Mouse (Mus musculus): ENCODE results near the gene Cby3.

DNA sequence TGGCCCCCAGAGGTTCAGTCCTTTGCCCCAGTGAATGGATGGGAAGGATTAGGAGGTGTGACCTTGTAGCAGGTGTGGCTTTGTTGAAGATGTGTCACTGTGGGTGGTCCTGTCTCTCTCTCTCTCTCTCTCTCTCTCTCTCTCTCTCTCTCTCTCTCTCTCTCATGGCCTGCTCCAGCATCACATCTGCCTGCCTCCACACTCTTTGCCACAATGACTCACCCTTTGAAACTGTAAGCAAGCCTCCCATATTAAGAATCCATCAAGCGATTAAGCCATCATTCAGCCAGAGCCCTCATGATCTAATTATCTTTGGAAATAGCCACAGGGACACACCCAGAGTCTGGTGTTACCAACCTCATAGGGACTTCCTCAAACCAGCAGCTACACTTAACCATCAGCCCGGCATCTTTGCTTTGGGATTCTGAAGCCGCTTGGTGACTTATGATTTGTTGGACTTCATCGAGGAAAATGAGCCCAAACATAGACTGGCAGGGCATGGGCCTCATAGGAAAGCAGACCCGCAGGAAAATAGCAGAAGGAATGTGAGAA is 15.2 kb downstream of the Cby3 start:
- TF ChIP-seq CTCF (IDR thresholded peaks at IDR 0.05; ENCODE audit: low read depth, low read length) (no peak), EP300 (IDR thresholded peaks at IDR 0.05; ENCODE audit: insufficient read depth, low read depth, low read length) (no peak)
